ENCODE assay signal across 26 mouse cellular contexts in genomic region chr3:130217705-130218104, GRCm38 (mm10).
"Had no signal": no experiment of that assay in that cellular context is flagged by ENCODE, and none has a peak within 500 bp of the region (broad histone marks: within the 10 kb centered on the region; RNA-seq: fewer than 3 reads in every experiment).

No protein-coding gene starts in this region.

- H3K36me3 ChIP-seq: heart, embryonic 10.5 days; heart, embryonic 12.5 days; hindbrain, embryonic 10.5 days; hindbrain, embryonic 12.5 days; intestine, embryonic 15.5 days; kidney, embryonic 15.5 days; limb, embryonic 13.5 days; limb, embryonic 15.5 days had no signal

- H3K4me1 ChIP-seq: hindbrain, embryonic 10.5 days; hindbrain, embryonic 12.5 days; intestine, embryonic 15.5 days; kidney, embryonic 15.5 days; limb, embryonic 13.5 days; limb, embryonic 15.5 days had no signal

- DNase-seq: gastrocnemius, postnatal 14 days; gastrocnemius, postnatal 36 days; heart, adult 11 months; heart, adult 2 months; heart, postnatal 10 days; heart, postnatal 4 days; kidney, adult 18-20 months; kidney, adult 8-10 months; kidney, postnatal 14 days; kidney, postnatal 36 days; layer of hippocampus, adult 9-11 months; layer of hippocampus, postnatal 36 days; left cerebral cortex, postnatal 4 days had no signal

- H3K27ac ChIP-seq: heart, adult 2 months; heart, embryonic 10.5 days; hindbrain, embryonic 10.5 days; hindbrain, embryonic 12.5 days; hindbrain, embryonic 14.5 days; intestine, embryonic 15.5 days; kidney, embryonic 15.5 days; kidney, postnatal 0 days; limb, embryonic 13.5 days; limb, embryonic 15.5 days had no signal

- H3K27me3 ChIP-seq: heart, embryonic 12.5 days; hindbrain, embryonic 12.5 days; intestine, embryonic 15.5 days; kidney, embryonic 15.5 days; limb, embryonic 13.5 days; limb, embryonic 15.5 days had no signal

- H3K9ac ChIP-seq: heart, embryonic 12.5 days; hindbrain, embryonic 12.5 days; hindbrain, embryonic 14.5 days; intestine, embryonic 15.5 days; kidney, embryonic 15.5 days; limb, embryonic 13.5 days; limb, embryonic 15.5 days had no signal

- H3K4me2 ChIP-seq: heart, embryonic 12.5 days; hindbrain, embryonic 12.5 days; hindbrain, embryonic 14.5 days; intestine, embryonic 15.5 days; kidney, embryonic 15.5 days; limb, embryonic 13.5 days; limb, embryonic 15.5 days had no signal

- H3K4me3 ChIP-seq: heart, adult 2 months; heart, embryonic 10.5 days; heart, embryonic 12.5 days; hindbrain, embryonic 10.5 days; hindbrain, embryonic 12.5 days; intestine, embryonic 15.5 days; kidney, embryonic 15.5 days; limb, embryonic 13.5 days; limb, embryonic 15.5 days had no signal

- H3K9me3 ChIP-seq: heart, embryonic 10.5 days; hindbrain, embryonic 10.5 days; hindbrain, embryonic 12.5 days; intestine, embryonic 15.5 days; kidney, embryonic 15.5 days; limb, embryonic 15.5 days had no signal

- ATAC-seq: hindbrain, embryonic 16.5 days; inflammation-experienced regulatory T-cells, adult 6 months; intestine, embryonic 15.5 days; intestine, postnatal 0 days had no signal
